Mouse (Mus musculus) midbrain, embryonic 16.5 days (tissue): ENCODE measurements at regions not wholly inside any gene's neighbourhood (a gene's known extent, or its start where the extent isn't known, plus 50 kb on each side); places are given as distances from the start of the nearest gene placed in this dataset.

Experiments used
- ATAC-seq: fragments of 200-750 bp; cut with Nextera tagmentation; 2 replicates; pipeline ENCODE4 v1.8.0; 2017; ENCODE audit warnings: moderate TSS enrichment
- H3K27ac ChIP-seq: fragments of 300-500 bp; sonication (generic); 2 replicates; pipeline ENCODE4 v1.5.1; 2014; ENCODE audit warnings: mild to moderate bottlenecking, low read length, mixed read lengths
- H3K27me3 ChIP-seq: fragments of 300-500 bp; sonication (generic); 2 replicates; pipeline ENCODE4 v1.6.1; 2014; ENCODE audit warnings: low read depth, low read length, mixed read lengths; ENCODE audit not compliant: control insufficient read depth, insufficient read depth
- H3K36me3 ChIP-seq: fragments of 300-500 bp; sonication (generic); 2 replicates; pipeline ENCODE4 v1.6.1; 2014; ENCODE audit warnings: mild to moderate bottlenecking, low read length, moderate library complexity, mixed read lengths; ENCODE audit not compliant: control insufficient read depth, insufficient read depth
- H3K4me1 ChIP-seq: fragments of 300-500 bp; sonication (generic); 2 replicates; pipeline ENCODE4 v1.6.1; 2014; ENCODE audit warnings: mild to moderate bottlenecking, low read length, mixed read lengths; ENCODE audit not compliant: control insufficient read depth, insufficient read depth
- H3K4me2 ChIP-seq: fragments of 300-500 bp; sonication (generic); 2 replicates; pipeline ENCODE4 v1.6.1; 2014; ENCODE audit warnings: mild to moderate bottlenecking, low read length, mixed read lengths
- H3K4me3 ChIP-seq: fragments of 300-500 bp; sonication (generic); 2 replicates; pipeline ENCODE4 v1.5.1; 2014; ENCODE audit warnings: low read depth, mild to moderate bottlenecking, low read length, moderate library complexity, mixed read lengths
- H3K9ac ChIP-seq: fragments of 300-500 bp; sonication (generic); 2 replicates; pipeline ENCODE4 v1.6.1; 2014; ENCODE audit warnings: low read depth, low read length, mixed read lengths
- H3K9me3 ChIP-seq: fragments of 300-500 bp; sonication (generic); replicated peaks from 2 replicates; pipeline ENCODE4 v1.6.1; 2014; ENCODE audit warnings: mild to moderate bottlenecking, low read length, mixed read lengths; ENCODE audit not compliant: control insufficient read depth, poor library complexity, severe bottlenecking
- WGBS: fragments of 180-500 bp; shearing (Covaris S2); extraction: QIAGEN DNeasy Blood & Tissue Kit; methylation state at CpG from one replicate; pipeline ENCODE4 v1.1.7; 2014; 5-methylcytosine and 5-hydroxymethylcytosine counted together

- 80% methylated on average over 6 of the region's 6 CpGs for WGBS
- no peak overlapping the region for H3K9ac ChIP-seq
Measured at GRCm38 (mm10) chr16:95896126-95896525, 94.6 kb downstream of the Psmg1 start.

GRCm38 (mm10) chr16:95893534-95894290 is 97.0 kb downstream of the Psmg1 start:
- Histone ChIP-seq H3K4me3 (no peak overlapping the region), H3K9ac (no peak overlapping the region), H3K4me2 (no peak overlapping the region), H3K27ac (no peak overlapping the region), H3K36me3 (no peaks in the 10 kb centered on the region), H3K9me3 (no peaks in the 10 kb centered on the region), H3K27me3 (no peaks in the 10 kb centered on the region), H3K4me1 (no peaks in the 10 kb centered on the region)
- ATAC-seq, result no peak
- WGBS, result 70% methylated on average over 6 of the region's 6 CpGs

More at GRCm38 (mm10) chr16:95896126-95896525, 94.6 kb downstream of the Psmg1 start:
- Histone ChIP-seq H3K27ac (no peak overlapping the region), H3K4me3 (no peak overlapping the region), H3K27me3 (no peaks in the 10 kb centered on the region), H3K4me2 (no peak overlapping the region), H3K4me1 (no peaks in the 10 kb centered on the region), H3K36me3 (no peaks in the 10 kb centered on the region), H3K9me3 (no peaks in the 10 kb centered on the region)
- no peak for ATAC-seq

- H3K4me3 ChIP-seq, result no peak overlapping the region
- 79% methylated on average over 3 of the region's 3 CpGs for WGBS
- H3K9me3 ChIP-seq, result no peaks in the 10 kb centered on the region
- H3K36me3 ChIP-seq, result no peaks in the 10 kb centered on the region
- no peak overlapping the region for H3K4me2 ChIP-seq
- no peak overlapping the region for H3K27ac ChIP-seq
- no peak overlapping the region for H3K9ac ChIP-seq
- no peaks in the 10 kb centered on the region for H3K4me1 ChIP-seq
- no peak for ATAC-seq
- no peaks in the 10 kb centered on the region for H3K27me3 ChIP-seq
Measured at GRCm38 (mm10) chr16:95892356-95892755, 98.4 kb downstream of the Psmg1 start.

GRCm38 (mm10) chr16:95886131-95886530 is 104.6 kb downstream of the Psmg1 start:
- Histone ChIP-seq H3K4me2 (no peak overlapping the region), H3K9me3 (no peaks in the 10 kb centered on the region), H3K27me3 (no peaks in the 10 kb centered on the region), H3K4me3 (no peak overlapping the region), H3K36me3 (no peaks in the 10 kb centered on the region), H3K27ac (no peak overlapping the region), H3K4me1 (no peaks in the 10 kb centered on the region), H3K9ac (no peak overlapping the region)
- no peak for ATAC-seq
- 87% methylated on average over 1 of the region's 1 CpGs for WGBS

GRCm38 (mm10) chr16:95873297-95873696 is 117.5 kb downstream of the Psmg1 start:
- Histone ChIP-seq H3K9me3 (no peaks in the 10 kb centered on the region), H3K9ac (no peak overlapping the region), H3K27me3 (no peaks in the 10 kb centered on the region), H3K4me1 (no peaks in the 10 kb centered on the region), H3K4me2 (no peak overlapping the region), H3K36me3 (no peaks in the 10 kb centered on the region), H3K4me3 (no peak overlapping the region), H3K27ac (no peak overlapping the region)
- ATAC-seq, result no peak
- WGBS, result 95% methylated on average over 4 of the region's 4 CpGs

- Histone ChIP-seq H3K4me2 (no peak overlapping the region), H3K4me1 (no peaks in the 10 kb centered on the region), H3K9me3 (no peaks in the 10 kb centered on the region), H3K9ac (no peak overlapping the region), H3K4me3 (no peak overlapping the region), H3K27me3 (no peaks in the 10 kb centered on the region), H3K27ac (no peak overlapping the region), H3K36me3 (no peaks in the 10 kb centered on the region)
- no peak for ATAC-seq
- 72% methylated on average over 3 of the region's 3 CpGs for WGBS
Measured at GRCm38 (mm10) chr16:95872436-95872835, 118.3 kb downstream of the Psmg1 start.

GRCm38 (mm10) chr16:95870291-95870690 is 120.5 kb downstream of the Psmg1 start:
- no peaks in the 10 kb centered on the region for H3K9me3 ChIP-seq
- H3K27me3 ChIP-seq, result no peaks in the 10 kb centered on the region
- no peaks in the 10 kb centered on the region for H3K4me1 ChIP-seq
- ATAC-seq, result no peak
- H3K9ac ChIP-seq, result no peak overlapping the region
- 81% methylated on average over 2 of the region's 2 CpGs for WGBS
- no peaks in the 10 kb centered on the region for H3K36me3 ChIP-seq
- H3K27ac ChIP-seq, result no peak overlapping the region
- no peak overlapping the region for H3K4me3 ChIP-seq
- no peak overlapping the region for H3K4me2 ChIP-seq

- WGBS, result 72% methylated on average over 5 of the region's 5 CpGs
- no peaks in the 10 kb centered on the region for H3K27me3 ChIP-seq
Measured at GRCm38 (mm10) chr16:95869501-95869900, 121.3 kb downstream of the Psmg1 start.

GRCm38 (mm10) chr16:95868896-95869295 is 121.9 kb downstream of the Psmg1 start:
- H3K9me3 ChIP-seq, result no peaks in the 10 kb centered on the region
- H3K36me3 ChIP-seq, result no peaks in the 10 kb centered on the region
- WGBS, result 86% methylated on average over 1 of the region's 1 CpGs

More at GRCm38 (mm10) chr16:95869501-95869900, 121.3 kb downstream of the Psmg1 start:
- H3K4me3 ChIP-seq, result no peak overlapping the region
- no peak overlapping the region for H3K27ac ChIP-seq
- no peak overlapping the region for H3K9ac ChIP-seq
- H3K36me3 ChIP-seq, result no peaks in the 10 kb centered on the region
- H3K4me2 ChIP-seq, result no peak overlapping the region
- no peak for ATAC-seq
- H3K9me3 ChIP-seq, result no peaks in the 10 kb centered on the region
- no peaks in the 10 kb centered on the region for H3K4me1 ChIP-seq

More at GRCm38 (mm10) chr16:95868896-95869295, 121.9 kb downstream of the Psmg1 start:
- ATAC-seq, result no peak
- H3K4me2 ChIP-seq, result no peak overlapping the region
- no peak overlapping the region for H3K4me3 ChIP-seq
- H3K27ac ChIP-seq, result no peak overlapping the region
- no peaks in the 10 kb centered on the region for H3K4me1 ChIP-seq
- no peaks in the 10 kb centered on the region for H3K27me3 ChIP-seq
- no peak overlapping the region for H3K9ac ChIP-seq
